Mouse (Mus musculus): ENCODE results near the gene Hsd17b3. TPM values are rescaled to one million over a fixed set of nuclear protein-coding genes. Genes with fewer than 3 reads are reported as not detected.

Hsd17b3 gene
- polyA plus RNA-seq, 1 experiment, result not detected

GRCm38 (mm10) chr13:64024803-64025202 is 64.2 kb downstream of the Hsd17b3 start:
- TF ChIP-seq CTCF (conservative IDR thresholded peaks at IDR 0.05; ENCODE audit: insufficient read depth, insufficient read length, low read depth, low read length), result no peak
- TF ChIP-seq POLR2A (IDR thresholded peaks at IDR 0.05; ENCODE audit: low read depth, low read length), result no peak
- H3K4me1 ChIP-seq (ENCODE audit: control insufficient read depth, insufficient read depth, low read length), result no peaks in the 10 kb centered on the region
- DNase-seq, result no peak
- no peak overlapping the region for H3K4me3 ChIP-seq (ENCODE audit: insufficient read depth, low read depth, low read length)
- H3K36me3 ChIP-seq (ENCODE audit: control insufficient read depth, insufficient read depth, low read length), result no peaks in the 10 kb centered on the region
- WGBS, result 44% methylated on average over 4 of the region's 4 CpGs
- no peaks in the 10 kb centered on the region; the same call in 1 of the 2 replicates for H3K27me3 ChIP-seq (replicated peaks; ENCODE audit: control insufficient read depth, insufficient read depth, low read length)
- H3K27ac ChIP-seq (ENCODE audit: insufficient read depth, low read depth, low read length), result no peak overlapping the region

GRCm38 (mm10) chr13:64022786-64023468 is 66.1 kb downstream of the Hsd17b3 start:
- TF ChIP-seq POLR2A (IDR thresholded peaks at IDR 0.05; ENCODE audit: low read depth, low read length) (no peak), CTCF (conservative IDR thresholded peaks at IDR 0.05; ENCODE audit: insufficient read depth, insufficient read length, low read depth, low read length) (no peak)
- H3K36me3 ChIP-seq (ENCODE audit: control insufficient read depth, insufficient read depth, low read length), result no peaks in the 10 kb centered on the region
- H3K27me3 ChIP-seq (replicated peaks; ENCODE audit: control insufficient read depth, insufficient read depth, low read length), result no peaks in the 10 kb centered on the region; the same call in 1 of the 2 replicates
- 68% methylated on average over 15 of the region's 15 CpGs for WGBS
- DNase-seq, result no peak
- no peak overlapping the region for H3K4me3 ChIP-seq (ENCODE audit: insufficient read depth, low read depth, low read length)
- no peaks in the 10 kb centered on the region for H3K4me1 ChIP-seq (ENCODE audit: control insufficient read depth, insufficient read depth, low read length)
- H3K27ac ChIP-seq (ENCODE audit: insufficient read depth, low read depth, low read length), result no peak overlapping the region

DNA sequence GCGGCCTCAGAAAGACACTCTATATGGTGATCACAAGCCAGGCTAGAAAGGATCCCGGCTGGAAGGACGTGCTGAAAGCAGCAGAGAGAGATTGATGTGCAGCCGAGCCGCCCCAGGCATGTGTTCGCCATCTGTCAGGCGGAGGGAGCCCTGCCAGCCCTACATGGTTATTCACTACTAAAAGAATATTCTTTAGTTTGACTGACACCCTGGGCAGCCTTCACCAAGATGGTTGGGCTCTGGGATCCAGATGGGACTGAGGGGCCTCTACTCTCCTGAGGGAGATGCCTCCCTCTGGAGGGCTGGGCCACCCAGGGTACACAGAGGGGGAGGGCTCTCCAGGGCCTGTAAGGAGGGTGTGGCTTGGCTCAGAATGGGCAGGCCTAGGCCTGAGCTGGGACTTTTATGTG is 68.1 kb downstream of the Hsd17b3 start:
- Histone ChIP-seq H3K4me1 (ENCODE audit: control insufficient read depth, insufficient read depth, low read length) (no peaks in the 10 kb centered on the region), H3K4me3 (ENCODE audit: insufficient read depth, low read depth, low read length) (no peak overlapping the region), H3K27ac (ENCODE audit: insufficient read depth, low read depth, low read length) (no peak overlapping the region), H3K27me3 (replicated peaks; ENCODE audit: control insufficient read depth, insufficient read depth, low read length) (no peaks in the 10 kb centered on the region; the same call in 1 of the 2 replicates), H3K36me3 (ENCODE audit: control insufficient read depth, insufficient read depth, low read length) (no peaks in the 10 kb centered on the region)
- no peak for TF ChIP-seq POLR2A (IDR thresholded peaks at IDR 0.05; ENCODE audit: low read depth, low read length)
- no peak for TF ChIP-seq CTCF (conservative IDR thresholded peaks at IDR 0.05; ENCODE audit: insufficient read depth, insufficient read length, low read depth, low read length)
- WGBS, result 68% methylated on average over 7 of the region's 7 CpGs
- no peak for DNase-seq

- TF ChIP-seq POLR2A (IDR thresholded peaks at IDR 0.05; ENCODE audit: low read depth, low read length), result no peak
- TF ChIP-seq CTCF (conservative IDR thresholded peaks at IDR 0.05; ENCODE audit: insufficient read depth, insufficient read length, low read depth, low read length), result no peak
- H3K27ac ChIP-seq (ENCODE audit: insufficient read depth, low read depth, low read length), result no peak overlapping the region
- H3K4me3 ChIP-seq (ENCODE audit: insufficient read depth, low read depth, low read length), result no peak overlapping the region
- 80% methylated on average over 10 of the region's 10 CpGs for WGBS
- H3K27me3 ChIP-seq (replicated peaks; ENCODE audit: control insufficient read depth, insufficient read depth, low read length), result no peaks in the 10 kb centered on the region; the same call in 1 of the 2 replicates
- H3K4me1 ChIP-seq (ENCODE audit: control insufficient read depth, insufficient read depth, low read length), result no peaks in the 10 kb centered on the region
- DNase-seq, result no peak
- no peaks in the 10 kb centered on the region for H3K36me3 ChIP-seq (ENCODE audit: control insufficient read depth, insufficient read depth, low read length)
Observed at GRCm38 (mm10) chr13:64018586-64019141, 70.4 kb downstream of the Hsd17b3 start.

DNA sequence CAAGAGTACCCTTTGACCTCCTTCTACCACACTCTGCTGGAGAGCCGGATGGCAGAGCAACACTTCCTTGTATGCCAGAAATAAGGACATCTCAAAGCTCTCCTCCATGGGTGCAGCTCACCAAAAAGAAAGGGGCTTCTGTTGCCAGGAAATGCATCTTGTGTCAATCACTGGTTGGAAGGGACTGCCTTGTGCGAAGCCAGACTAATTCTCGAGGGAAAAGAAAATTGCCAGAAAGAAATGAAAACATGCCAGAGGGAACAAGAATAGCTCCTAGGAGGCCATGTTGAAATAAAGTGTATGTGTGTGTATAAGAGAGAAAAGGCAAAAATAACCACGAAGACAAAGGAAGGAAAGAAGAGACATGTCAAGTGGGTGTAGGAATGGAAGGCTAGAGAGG is 73.0 kb downstream of the Hsd17b3 start:
- H3K36me3 ChIP-seq (ENCODE audit: control insufficient read depth, insufficient read depth, low read length), result no peaks in the 10 kb centered on the region
- no peak overlapping the region for H3K4me3 ChIP-seq (ENCODE audit: insufficient read depth, low read depth, low read length)
- no peak for DNase-seq
- no peak overlapping the region for H3K27ac ChIP-seq (ENCODE audit: insufficient read depth, low read depth, low read length)
- TF ChIP-seq CTCF (conservative IDR thresholded peaks at IDR 0.05; ENCODE audit: insufficient read depth, insufficient read length, low read depth, low read length) (no peak), POLR2A (IDR thresholded peaks at IDR 0.05; ENCODE audit: low read depth, low read length) (no peak)
- no peaks in the 10 kb centered on the region; the same call in 1 of the 2 replicates for H3K27me3 ChIP-seq (replicated peaks; ENCODE audit: control insufficient read depth, insufficient read depth, low read length)
- 58% methylated on average over 4 of the region's 4 CpGs for WGBS
- H3K4me1 ChIP-seq (ENCODE audit: control insufficient read depth, insufficient read depth, low read length), result no peaks in the 10 kb centered on the region

DNA sequence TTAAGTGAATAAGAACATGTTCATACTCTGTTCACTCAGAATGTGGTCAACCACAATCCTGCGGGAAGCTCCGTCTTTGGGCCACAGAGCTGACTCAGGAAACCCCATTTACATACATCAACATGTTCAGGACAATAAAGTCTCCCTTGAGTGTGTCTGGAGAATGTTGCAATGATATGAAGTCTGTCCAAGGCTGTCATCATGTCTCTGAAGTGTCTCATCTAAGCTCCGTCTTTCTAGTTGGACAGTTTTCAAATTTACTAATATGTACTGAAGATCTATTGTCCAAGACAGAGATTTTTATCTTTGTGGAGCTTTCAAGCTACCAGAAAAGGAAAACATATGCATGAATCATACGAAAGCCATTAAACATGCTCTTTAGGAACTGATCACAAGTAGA is 77.9 kb downstream of the Hsd17b3 start:
- Histone ChIP-seq H3K4me1 (ENCODE audit: control insufficient read depth, insufficient read depth, low read length) (no peaks in the 10 kb centered on the region), H3K36me3 (ENCODE audit: control insufficient read depth, insufficient read depth, low read length) (no peaks in the 10 kb centered on the region), H3K27ac (ENCODE audit: insufficient read depth, low read depth, low read length) (no peak overlapping the region), H3K27me3 (replicated peaks; ENCODE audit: control insufficient read depth, insufficient read depth, low read length) (no peaks in the 10 kb centered on the region), H3K4me3 (ENCODE audit: insufficient read depth, low read depth, low read length) (no peak overlapping the region)
- no peak for TF ChIP-seq CTCF (conservative IDR thresholded peaks at IDR 0.05; ENCODE audit: insufficient read depth, insufficient read length, low read depth, low read length)
- TF ChIP-seq POLR2A (IDR thresholded peaks at IDR 0.05; ENCODE audit: low read depth, low read length), result no peak
- DNase-seq, result no peak
- WGBS, result 75% methylated on average over 4 of the region's 4 CpGs

Other genes starting within 250 kb of the Hsd17b3 start
- gene Slc35d2, start 40.1 kb upstream of the Hsd17b3 start, polyA plus RNA-seq (2012; rRNA removed), result 10.9 and 13.8 TPM in 2 replicates
- gene Zfp367, start 64.0 kb upstream of the Hsd17b3 start, polyA plus RNA-seq (2012; rRNA removed), result 12.2 and 15.5 TPM in 2 replicates
- 35.8 and 37.6 TPM in 2 replicates for gene Habp4, start 72.6 kb upstream of the Hsd17b3 start, polyA plus RNA-seq (2012; rRNA removed)
- 7.5 and 7.7 TPM in 2 replicates for gene Cdc14b, start 186.1 kb upstream of the Hsd17b3 start, polyA plus RNA-seq (2012; rRNA removed)
- 22.6 and 25.5 TPM in 2 replicates for gene Aaed1, start 223.5 kb upstream of the Hsd17b3 start, polyA plus RNA-seq (2012; rRNA removed)